Mouse (Mus musculus) CD4-positive, CD25-positive, alpha-beta regulatory T cell, adult 2 months (primary cell): ENCODE results near the gene Nid2.

Source experiments
- DNase-seq: peaks from one replicate; pipeline ENCODE4 v3.0.0-alpha.2; 2012; ENCODE audit warnings: low read depth, low spot score

The Nid2 gene

GRCm38 (mm10) chr14:19777945-19778344 is 26.9 kb downstream of the Nid2 start:
- DNase-seq: no peak

DNA sequence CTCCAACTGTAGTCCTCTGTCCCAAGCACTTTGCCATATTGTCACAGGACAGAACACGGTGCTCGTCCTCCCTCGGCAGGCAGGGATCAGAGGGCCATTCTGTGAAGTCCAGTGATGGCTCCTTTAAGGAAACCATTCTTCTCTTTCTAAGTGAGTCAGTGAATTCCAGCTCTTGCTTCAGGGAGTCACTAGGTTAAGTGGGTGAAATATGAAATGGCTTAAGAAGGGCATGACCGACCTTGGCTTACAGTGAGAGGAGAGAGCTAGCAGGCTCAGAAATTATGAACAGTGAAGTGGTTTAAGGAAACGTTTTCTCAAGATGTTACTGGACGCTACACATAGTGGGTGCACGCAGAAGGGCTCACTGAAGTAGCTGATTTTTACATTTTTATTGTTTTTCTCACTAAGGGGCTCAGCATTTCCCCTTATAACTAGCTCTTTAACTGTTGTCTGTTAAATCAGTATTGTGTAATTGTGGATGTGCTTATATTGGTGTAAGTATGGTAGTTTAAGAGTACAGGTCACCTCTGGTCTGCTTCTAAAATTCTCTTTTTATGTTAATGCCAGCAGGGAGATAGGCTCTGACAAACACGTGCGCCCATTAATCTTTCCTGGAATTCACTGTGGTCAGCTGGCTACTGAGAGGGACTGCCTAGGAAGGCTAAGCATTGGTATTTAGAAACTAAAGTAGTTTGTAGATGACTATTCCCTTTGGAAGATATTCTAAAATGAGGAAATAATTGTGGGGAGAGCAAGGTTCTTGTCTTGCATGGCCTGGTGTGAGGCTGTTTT is 34.9 kb downstream of the Nid2 start:
- no peak for DNase-seq

GRCm38 (mm10) chr14:19788443-19788842 is 37.4 kb downstream of the Nid2 start:
- DNase-seq: no peak

DNA sequence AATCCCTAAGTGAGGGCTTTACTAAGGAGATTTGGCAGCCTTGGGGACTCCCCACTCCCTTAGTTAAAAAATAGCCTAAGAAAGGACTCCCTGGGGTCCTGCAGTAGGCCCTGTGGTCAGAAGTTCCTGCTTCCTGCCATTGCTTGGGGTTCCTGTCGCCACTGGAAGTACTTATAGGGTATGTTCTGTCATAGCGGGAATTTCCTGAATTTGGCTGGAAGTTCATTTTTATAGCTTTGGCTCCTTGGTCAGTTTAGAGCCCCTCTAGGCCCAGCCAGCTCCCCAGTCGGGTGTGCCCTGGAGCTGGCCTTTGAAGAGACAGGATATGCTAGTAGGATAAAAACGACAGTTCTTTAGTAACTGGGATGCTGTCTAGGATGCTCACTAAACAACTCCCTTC is 43.8 kb downstream of the Nid2 start:
- DNase-seq: no peak

GRCm38 (mm10) chr14:19796541-19797304 is 45.7 kb downstream of the Nid2 start:
- no peak for DNase-seq

- DNase-seq: no peak
These were observed 49.4 kb downstream of the Nid2 start for GRCm38 (mm10) chr14:19800485-19800884.

GRCm38 (mm10) chr14:19801474-19802215 is 50.6 kb downstream of the Nid2 start:
- DNase-seq: no peak

DNA sequence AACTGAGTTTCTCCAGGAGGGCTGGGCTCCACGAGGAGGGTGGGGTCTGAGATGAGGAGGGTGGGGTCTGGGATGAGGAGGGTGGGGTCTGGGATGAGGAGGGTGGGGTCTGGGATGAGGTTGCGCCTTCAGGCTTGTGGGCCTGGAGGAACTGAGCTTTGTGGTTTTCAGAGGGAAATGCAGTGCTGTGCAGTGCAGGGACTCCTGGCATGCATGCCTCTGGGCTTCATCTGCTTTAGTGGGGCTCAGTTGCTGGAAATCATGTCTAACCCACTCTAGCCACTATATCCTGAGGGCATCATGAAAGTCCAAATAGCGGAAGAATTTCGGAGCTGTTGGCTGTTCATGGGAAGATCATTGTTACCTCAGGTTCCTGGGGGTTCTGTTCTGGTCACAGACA is 52.2 kb downstream of the Nid2 start:
- no peak for DNase-seq

DNA sequence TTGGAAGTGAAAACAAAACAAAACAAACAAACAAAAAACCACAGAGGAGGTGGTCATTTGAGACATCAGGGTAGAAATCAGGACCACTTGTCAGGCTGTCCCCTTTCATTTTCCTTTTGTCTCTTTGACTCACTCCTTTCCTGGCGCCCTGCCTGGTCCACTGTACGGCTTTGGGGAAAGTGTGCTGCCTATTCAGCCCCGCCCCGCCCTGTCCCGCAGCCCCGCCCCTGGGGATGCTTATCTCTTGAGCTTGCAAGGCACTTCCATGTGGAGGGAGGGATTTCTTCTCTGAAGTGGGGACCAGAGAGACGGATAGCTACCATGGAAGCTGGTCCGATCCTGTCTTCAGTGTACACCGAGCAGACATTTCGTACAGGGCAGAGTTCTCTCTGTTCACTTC is 52.6 kb downstream of the Nid2 start:
- DNase-seq: no peak

- no peak for DNase-seq
These were observed 56.3 kb downstream of the Nid2 start for GRCm38 (mm10) chr14:19807339-19807738.

DNA sequence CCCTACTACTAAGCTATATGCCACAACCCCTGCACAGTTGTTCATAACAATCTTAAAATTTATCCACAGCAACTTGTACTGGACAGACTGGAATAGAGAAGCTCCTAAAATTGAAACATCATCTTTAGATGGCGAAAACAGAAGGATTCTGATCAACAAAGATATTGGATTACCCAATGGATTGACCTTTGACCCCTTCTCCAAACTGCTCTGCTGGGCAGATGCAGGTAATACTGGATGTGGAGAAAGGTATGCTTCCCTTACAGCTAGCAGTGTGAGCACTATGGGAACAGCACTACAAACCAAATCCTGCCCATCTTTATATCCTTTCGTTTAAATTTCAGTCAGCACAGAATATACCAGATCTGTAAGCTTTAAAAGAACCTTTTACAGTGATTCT is 56.8 kb downstream of the Nid2 start:
- DNase-seq: no peak

DNA sequence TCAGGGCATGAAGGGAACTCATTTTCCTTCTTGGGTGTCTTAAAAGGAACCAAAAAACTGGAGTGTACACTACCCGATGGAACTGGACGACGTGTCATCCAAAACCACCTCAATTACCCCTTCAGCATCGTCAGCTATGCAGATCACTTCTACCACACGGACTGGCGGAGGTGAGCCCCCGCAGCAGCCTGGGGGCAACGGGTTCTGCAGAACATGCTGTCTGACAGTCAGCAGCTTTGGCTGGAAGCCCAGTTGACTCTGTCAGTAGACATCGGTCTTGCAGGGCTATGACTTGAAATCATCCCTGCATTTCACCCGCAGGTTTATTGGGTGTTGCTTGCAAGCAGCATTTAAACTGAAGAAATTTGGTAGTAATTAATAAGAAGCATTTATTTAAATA is 58.9 kb downstream of the Nid2 start:
- no peak for DNase-seq

GRCm38 (mm10) chr14:19813061-19813460 is 62.0 kb downstream of the Nid2 start:
- DNase-seq: no peak

- DNase-seq: peak; percentile 87
These were observed 66.9 kb downstream of the Nid2 start for GRCm38 (mm10) chr14:19817949-19818348.

GRCm38 (mm10) chr14:19821686-19822085 is 70.6 kb downstream of the Nid2 start:
- no peak for DNase-seq

DNA sequence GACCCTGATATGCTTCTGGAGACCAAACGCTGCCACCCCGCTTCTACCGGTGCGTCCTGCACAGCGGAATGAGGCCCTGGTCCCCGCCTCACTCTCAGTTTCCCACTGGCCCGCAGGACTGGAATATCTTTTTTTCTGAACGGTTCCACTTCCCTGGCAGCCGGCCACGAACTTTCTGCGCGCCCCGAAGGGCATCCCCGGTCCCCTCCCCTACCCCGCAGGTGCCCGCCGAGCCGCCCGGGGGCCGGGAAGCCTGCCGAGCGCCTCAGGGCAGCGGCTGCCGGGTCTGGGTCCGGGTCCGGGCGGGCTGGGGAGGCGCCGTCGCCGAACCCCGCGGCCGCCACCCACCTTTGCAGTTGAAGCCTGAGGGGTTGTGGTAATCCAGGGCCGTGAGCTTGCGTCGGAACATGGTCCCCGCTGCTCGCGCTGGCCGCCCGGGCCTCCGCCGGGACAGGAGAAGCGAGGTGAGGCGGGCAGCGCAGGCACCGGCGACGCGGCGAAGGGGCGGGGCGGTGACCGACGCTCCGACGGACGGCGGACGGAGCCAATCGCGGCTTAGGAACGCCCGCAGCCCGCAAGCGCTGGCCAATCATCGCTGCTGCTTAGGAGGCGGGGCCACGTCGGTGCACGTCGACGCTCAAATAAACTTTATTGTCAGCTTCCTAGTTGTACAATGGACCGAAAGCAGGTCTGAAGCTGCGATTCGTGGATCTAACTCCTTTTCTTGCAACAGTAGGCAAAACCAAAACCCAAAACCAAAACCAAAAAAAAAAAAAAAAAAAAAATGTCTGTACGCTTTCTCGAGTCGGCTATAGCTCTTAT is 72.5 kb downstream of the Nid2 start, which contains the start of gene Rtraf:
Gene Rtraf (minus strand): TSS at position 504 of the 822 bp plus-strand sequence.
- DNase-seq: peak; percentile 99

DNA sequence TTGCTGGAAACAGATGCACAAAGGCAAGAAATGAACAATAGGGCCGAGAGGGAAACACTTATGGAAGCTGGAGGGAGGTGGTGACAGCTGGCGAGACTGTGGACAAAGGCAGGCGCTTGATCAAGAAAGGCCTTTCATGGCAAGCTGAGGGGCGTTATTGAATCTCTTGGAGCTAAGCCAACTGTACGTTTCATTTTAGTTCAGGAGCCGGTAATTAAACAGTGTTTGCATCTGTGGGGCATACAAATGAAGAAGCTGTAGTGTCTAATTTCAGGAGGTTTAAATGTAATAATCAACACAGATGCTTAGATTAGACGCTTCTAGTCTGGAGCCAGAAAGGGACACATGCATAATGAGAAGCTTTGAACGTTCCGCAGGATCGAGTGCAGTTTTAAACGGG is 74.4 kb downstream of the Nid2 start:
- DNase-seq: no peak

DNA sequence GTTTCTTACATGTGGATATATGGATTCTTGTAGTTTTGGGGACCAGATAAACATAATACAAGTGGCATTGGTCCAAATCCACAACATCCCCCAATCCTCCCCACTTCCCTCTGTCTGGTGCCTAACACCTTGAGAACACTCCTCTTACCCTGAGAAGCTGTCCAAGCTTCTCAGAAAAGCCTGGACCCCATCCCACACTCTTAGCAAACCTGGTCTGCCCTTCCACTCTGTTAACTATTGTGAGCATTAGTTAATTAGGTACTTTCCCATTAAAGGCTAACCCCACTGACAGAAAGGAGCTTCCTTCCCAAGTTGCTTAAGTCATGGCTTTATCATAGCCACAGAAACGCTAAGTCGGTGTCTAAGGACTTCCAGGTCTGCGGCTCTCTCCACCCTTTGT is 85.2 kb downstream of the Nid2 start:
- DNase-seq: no peak

DNA sequence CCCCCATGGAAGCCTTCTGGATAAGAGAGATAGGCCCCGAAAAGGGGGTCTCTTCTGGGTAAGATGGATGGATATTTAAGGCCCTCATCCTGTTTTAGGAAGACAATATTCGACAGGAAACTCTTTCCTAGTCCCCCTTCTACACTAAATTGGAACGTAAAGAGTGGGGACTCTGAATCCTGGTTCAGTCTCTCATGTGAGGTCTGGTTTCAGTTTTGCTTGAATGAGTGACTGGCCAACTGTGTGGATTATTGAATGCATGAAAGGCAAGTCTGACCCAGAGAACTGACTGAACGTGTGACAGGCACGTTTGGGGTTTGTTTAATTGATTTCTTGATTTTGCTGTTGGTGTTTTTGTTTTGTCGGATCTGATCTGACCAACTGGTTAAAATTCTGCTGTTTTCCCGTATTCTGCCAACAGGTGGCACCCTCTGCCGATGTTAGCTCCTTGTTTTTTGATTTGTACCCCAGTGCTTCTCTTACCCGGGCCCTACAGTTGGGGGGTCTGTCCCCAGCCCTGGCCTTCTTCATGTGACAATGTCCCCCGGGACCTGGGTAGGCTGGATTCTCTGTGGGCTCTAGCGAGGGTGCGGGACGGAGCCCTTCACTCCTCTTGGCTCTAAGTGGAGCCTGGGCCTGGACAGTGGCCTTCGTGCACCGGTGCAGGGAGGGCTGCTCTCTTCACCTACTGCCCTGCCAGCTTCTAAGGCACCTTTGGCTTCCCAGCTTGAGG is 88.7 kb downstream of the Nid2 start:
- peak; percentile 79 for DNase-seq

DNA sequence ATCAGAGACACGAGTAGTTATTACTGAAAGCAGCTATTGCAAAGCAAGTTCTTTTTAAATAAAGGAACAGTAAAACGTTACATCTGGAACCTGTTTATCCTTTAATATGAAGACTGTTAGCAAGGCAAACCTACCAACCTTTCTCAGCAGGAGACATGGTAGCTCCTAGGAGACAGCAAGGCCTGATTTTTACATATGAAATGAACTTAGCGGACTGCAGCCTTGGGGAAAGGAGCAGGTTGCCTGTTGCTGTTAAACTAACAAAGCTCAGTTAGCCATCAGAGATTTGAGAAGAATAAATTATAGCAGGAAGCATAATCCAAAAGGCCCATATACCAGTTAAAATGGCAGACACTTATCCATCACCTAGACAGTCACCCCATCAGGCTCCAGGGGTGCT is 102.4 kb downstream of the Nid2 start:
- no peak for DNase-seq

DNA sequence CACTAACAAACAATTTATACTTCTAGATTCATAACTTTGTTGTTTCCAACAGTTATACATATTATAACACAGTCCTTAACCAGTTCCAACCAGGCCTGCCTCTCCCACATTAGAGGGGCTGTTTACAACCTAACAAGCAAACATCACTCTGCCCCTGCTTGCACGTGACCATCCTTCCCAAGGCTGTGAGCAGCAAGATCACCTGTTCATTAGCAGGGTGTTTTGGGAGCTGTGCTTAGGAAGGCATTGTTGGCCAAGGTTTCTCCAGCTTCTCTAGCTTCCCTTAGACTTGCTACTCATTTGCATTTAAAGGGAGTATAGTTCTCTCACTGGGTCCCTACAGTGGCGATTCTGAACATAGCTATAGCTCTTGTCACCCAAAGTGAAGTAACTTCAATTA is 107.2 kb downstream of the Nid2 start:
- DNase-seq: no peak
